Mouse (Mus musculus): Measurements from ENCODE around the gene Slc22a4. TPM values are rescaled to one million over a fixed set of nuclear protein-coding genes. Genes with fewer than 3 reads are reported as not detected.
"Not testable (repeated sequence)": the region's sequence is repeated elsewhere in the genome, so short reads cannot be mapped to it uniquely, and the experiment has no call there.

The Slc22a4 gene
- polyA plus RNA-seq, 1 experiment, result 2.0 TPM

DNA sequence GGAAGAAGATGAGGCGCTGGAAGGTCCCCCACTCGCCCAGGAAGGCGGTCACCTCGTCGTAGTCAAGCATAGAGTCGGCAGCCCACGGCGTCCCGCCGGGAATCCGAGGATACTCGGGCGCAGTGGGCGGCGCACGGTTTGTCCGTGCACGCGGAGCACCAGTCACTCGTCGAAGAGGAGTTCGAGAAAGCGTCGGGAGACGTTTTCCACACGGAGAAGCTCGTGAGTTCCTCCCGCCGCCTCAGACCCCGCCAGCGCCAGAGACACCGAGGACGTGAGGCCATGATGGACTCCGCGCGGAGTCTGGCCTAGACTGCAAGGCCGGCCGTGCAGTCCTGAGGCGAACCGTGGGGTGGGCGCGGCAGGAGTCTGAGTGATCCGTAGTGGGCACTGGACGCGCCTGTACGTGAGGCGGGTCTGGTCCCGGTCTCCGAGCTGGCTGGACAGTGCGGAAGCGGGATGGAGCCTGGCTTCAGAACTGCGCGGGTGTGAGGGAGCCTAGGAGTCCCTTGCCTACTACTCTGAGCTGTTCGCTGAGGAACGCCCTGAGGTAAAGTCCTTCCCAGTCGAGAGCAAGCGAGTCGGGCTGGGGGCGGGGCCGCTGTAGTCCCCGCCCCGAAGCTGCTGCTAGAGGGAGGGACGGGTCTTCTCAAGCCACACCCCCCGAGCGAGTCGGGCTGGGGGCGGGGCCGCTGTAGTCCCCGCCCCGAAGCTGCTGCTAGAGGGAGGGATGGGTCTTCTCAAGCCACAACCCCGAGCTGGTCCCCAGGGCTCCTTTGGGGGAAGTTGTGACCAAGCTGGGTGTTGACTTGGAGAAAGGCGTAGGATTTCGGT, 47.9 kb downstream of the Slc22a4 start, which contains the start of gene Slc22a21:
Gene Slc22a21 (minus strand): TSS at position 545 of the 834 bp plus-strand sequence.
- Histone ChIP-seq H3K4me3 (peak within 1 kb of the TSS; percentile 78), H3ac (ENCODE audit: control insufficient read depth, insufficient read length) (peak within 1 kb of the TSS; percentile 14), H3K79me2 (ENCODE audit: control insufficient read depth, insufficient read depth) (no peaks in the 10 kb centered on the region), H3K36me3 (ENCODE audit: control insufficient read depth, insufficient read depth) (no peaks in the 10 kb centered on the region), H3K4me2 (ENCODE audit: low read depth) (peak within 1 kb of the TSS; percentile 92), H3K27me3 (ENCODE audit: control insufficient read depth, insufficient read depth, insufficient read length) (no peaks in the 10 kb centered on the region)
- TF ChIP-seq E2F4 (IDR thresholded peaks at IDR 0.05; ENCODE audit: insufficient read depth), result no peak
- peak; percentile 88 for TF ChIP-seq POLR2A (IDR thresholded peaks at IDR 0.05; ENCODE audit: insufficient read length, low read depth)
- peak; percentile 81 for TF ChIP-seq POLR2AphosphoS2 (IDR thresholded peaks at IDR 0.05; ENCODE audit: insufficient read length, low read depth)

DNA sequence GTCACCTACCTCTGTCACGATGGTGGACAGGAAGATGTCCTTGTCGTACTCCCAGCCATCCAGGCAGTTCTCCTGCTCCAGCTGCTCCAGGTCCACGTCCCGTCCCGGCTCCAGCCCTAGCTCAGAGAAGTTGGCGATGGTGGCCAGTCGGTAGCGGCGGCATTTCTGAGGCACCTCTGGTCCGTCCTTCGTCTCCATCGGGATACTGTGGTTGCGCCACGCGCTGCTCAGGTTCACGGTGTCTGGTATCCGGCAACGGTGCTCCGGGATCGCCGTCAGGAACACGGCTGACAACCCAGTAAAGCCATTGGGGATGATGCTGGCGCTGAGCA, 48.5 kb downstream of the Slc22a4 start:
- Histone ChIP-seq H3ac (ENCODE audit: control insufficient read depth, insufficient read length) (peak overlapping the region; percentile 14), H3K4me3 (peak overlapping the region; percentile 78), H3K4me2 (ENCODE audit: low read depth) (peak overlapping the region; percentile 92)
- not testable (repeated sequence) for H3K27me3 ChIP-seq (ENCODE audit: control insufficient read depth, insufficient read depth, insufficient read length); H3K79me2 ChIP-seq (ENCODE audit: control insufficient read depth, insufficient read depth); H3K36me3 ChIP-seq (ENCODE audit: control insufficient read depth, insufficient read depth)

DNA sequence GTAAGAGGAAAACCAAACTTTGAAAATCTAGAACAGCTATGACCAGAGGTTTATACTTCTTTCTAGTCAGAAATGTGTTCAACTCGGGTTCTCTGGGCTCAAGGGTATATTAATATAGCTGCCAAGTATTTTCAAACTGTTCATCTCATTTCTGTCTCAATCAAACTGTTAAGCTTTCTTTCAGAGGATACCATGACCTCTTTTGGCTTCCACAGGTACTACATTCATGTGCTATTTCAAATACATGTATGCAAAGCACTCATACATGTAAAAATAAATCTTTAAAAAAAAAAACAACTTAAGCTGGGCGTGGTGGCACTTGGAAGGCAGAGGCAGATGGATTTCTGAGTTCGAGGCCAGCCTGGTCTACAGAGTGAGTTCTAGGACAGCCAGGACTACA, 50.2 kb downstream of the Slc22a4 start:
- Histone ChIP-seq H3K4me3 (no peak overlapping the region), H3ac (ENCODE audit: control insufficient read depth, insufficient read length) (no peak overlapping the region), H3K27me3 (ENCODE audit: control insufficient read depth, insufficient read depth, insufficient read length) (no peaks in the 10 kb centered on the region), H3K4me2 (ENCODE audit: low read depth) (no peak overlapping the region), H3K79me2 (ENCODE audit: control insufficient read depth, insufficient read depth) (no peaks in the 10 kb centered on the region), H3K36me3 (ENCODE audit: control insufficient read depth, insufficient read depth) (no peaks in the 10 kb centered on the region)
- TF ChIP-seq E2F4 (IDR thresholded peaks at IDR 0.05; ENCODE audit: insufficient read depth), result no peak
- no peak for TF ChIP-seq MYOG (IDR thresholded peaks at IDR 0.05; ENCODE audit: control insufficient read depth in 1 of 3, insufficient read depth in 1 of 3, insufficient read length in 2 of 3, low read depth in 2 of 3)
- no peak for TF ChIP-seq POLR2AphosphoS2 (IDR thresholded peaks at IDR 0.05; ENCODE audit: insufficient read length, low read depth)
- TF ChIP-seq MAX (IDR thresholded peaks at IDR 0.05; ENCODE audit: low read depth), result no peak
- no peak for TF ChIP-seq TCF3 (IDR thresholded peaks at IDR 0.05; ENCODE audit: insufficient read length, low read depth)
- TF ChIP-seq USF1 (IDR thresholded peaks at IDR 0.05; ENCODE audit: low read depth), result no peak
- TF ChIP-seq MYOD1 (IDR thresholded peaks at IDR 0.05; ENCODE audit: control insufficient read depth in 1 of 3, insufficient read length in 2 of 3, low read depth in 2 of 3), result no peak
- no peak for TF ChIP-seq SRF (IDR thresholded peaks at IDR 0.05; ENCODE audit: control insufficient read depth, insufficient read length, low read depth)
- TF ChIP-seq CEBPB (IDR thresholded peaks at IDR 0.05; ENCODE audit: insufficient read depth, poor library complexity, severe bottlenecking), result no peak
- TF ChIP-seq REST (IDR thresholded peaks at IDR 0.05; ENCODE audit: insufficient read depth, insufficient read length), result no peak

DNA sequence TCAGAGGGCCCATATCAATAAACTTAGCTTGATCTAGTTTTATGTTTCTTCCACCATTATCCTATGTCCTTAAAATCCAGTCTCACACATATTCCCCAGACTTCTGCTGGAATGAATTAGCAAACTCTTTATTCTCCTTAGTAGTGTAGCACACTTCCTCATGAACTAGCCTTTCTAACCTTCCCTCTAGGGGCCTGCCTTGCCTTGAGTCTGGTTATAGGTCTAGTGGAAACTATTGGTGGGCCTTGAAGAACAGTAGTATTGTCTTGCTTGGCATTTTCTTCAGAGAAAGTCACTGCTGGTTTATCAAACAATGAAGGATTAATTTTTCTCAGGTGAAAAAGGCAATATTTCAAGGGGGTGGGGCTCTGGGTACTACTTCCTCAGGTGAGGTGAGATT, 52.3 kb downstream of the Slc22a4 start:
- Histone ChIP-seq H3K36me3 (ENCODE audit: control insufficient read depth, insufficient read depth) (no peaks in the 10 kb centered on the region), H3K4me2 (ENCODE audit: low read depth) (no peak overlapping the region), H3K4me3 (no peak overlapping the region), H3ac (ENCODE audit: control insufficient read depth, insufficient read length) (no peak overlapping the region), H3K27me3 (ENCODE audit: control insufficient read depth, insufficient read depth, insufficient read length) (no peaks in the 10 kb centered on the region), H3K79me2 (ENCODE audit: control insufficient read depth, insufficient read depth) (no peaks in the 10 kb centered on the region)
- TF ChIP-seq TCF12 (IDR thresholded peaks at IDR 0.05; ENCODE audit: insufficient read depth, poor library complexity, severe bottlenecking) (no peak), MYOG (IDR thresholded peaks at IDR 0.05; ENCODE audit: control insufficient read depth in 1 of 3, insufficient read depth in 1 of 3, insufficient read length in 2 of 3, low read depth in 2 of 3) (no peak), E2F4 (IDR thresholded peaks at IDR 0.05; ENCODE audit: insufficient read depth) (no peak), USF1 (IDR thresholded peaks at IDR 0.05; ENCODE audit: low read depth) (no peak), POLR2AphosphoS2 (IDR thresholded peaks at IDR 0.05; ENCODE audit: insufficient read length, low read depth) (no peak), MAX (IDR thresholded peaks at IDR 0.05; ENCODE audit: low read depth) (no peak), REST (IDR thresholded peaks at IDR 0.05; ENCODE audit: insufficient read depth, insufficient read length) (no peak), TCF3 (IDR thresholded peaks at IDR 0.05; ENCODE audit: insufficient read length, low read depth) (no peak), POLR2A (IDR thresholded peaks at IDR 0.05; ENCODE audit: insufficient read length, low read depth) (no peak), CEBPB (IDR thresholded peaks at IDR 0.05; ENCODE audit: insufficient read depth, poor library complexity, severe bottlenecking) (no peak), SRF (IDR thresholded peaks at IDR 0.05; ENCODE audit: control insufficient read depth, insufficient read length, low read depth) (no peak), MYOD1 (IDR thresholded peaks at IDR 0.05; ENCODE audit: control insufficient read depth in 1 of 3, insufficient read length in 2 of 3, low read depth in 2 of 3) (no peak)

DNA sequence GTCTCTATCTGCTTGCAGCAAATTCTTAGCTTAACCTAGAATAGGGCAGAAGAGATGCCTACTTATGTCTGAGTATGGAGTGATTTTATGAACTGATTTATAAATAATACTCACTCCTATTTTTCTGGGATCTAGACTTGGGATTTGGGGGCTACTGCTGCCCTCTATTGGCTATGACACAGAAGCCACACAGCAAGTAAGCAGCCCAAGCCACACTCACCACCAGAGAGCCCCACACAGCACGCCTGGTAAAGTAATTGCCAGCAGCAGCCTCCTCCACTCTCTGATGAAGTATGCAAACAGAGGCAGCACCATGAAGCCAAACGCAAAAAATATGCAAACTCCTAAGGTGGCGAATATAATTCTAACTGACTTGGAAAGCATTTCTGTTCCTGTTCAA, 68.9 kb downstream of the Slc22a4 start:
- Histone ChIP-seq H3K27me3 (ENCODE audit: control insufficient read depth, insufficient read depth, insufficient read length) (no peaks in the 10 kb centered on the region), H3K4me2 (ENCODE audit: low read depth) (no peak overlapping the region), H3K36me3 (ENCODE audit: control insufficient read depth, insufficient read depth) (no peaks in the 10 kb centered on the region), H3K4me3 (no peak overlapping the region), H3ac (ENCODE audit: control insufficient read depth, insufficient read length) (no peak overlapping the region), H3K79me2 (ENCODE audit: control insufficient read depth, insufficient read depth) (no peaks in the 10 kb centered on the region)
- TF ChIP-seq MAX (IDR thresholded peaks at IDR 0.05; ENCODE audit: low read depth) (no peak), REST (IDR thresholded peaks at IDR 0.05; ENCODE audit: insufficient read depth, insufficient read length) (no peak), USF1 (IDR thresholded peaks at IDR 0.05; ENCODE audit: low read depth) (no peak), POLR2A (IDR thresholded peaks at IDR 0.05; ENCODE audit: insufficient read length, low read depth) (no peak), CEBPB (IDR thresholded peaks at IDR 0.05; ENCODE audit: insufficient read depth, poor library complexity, severe bottlenecking) (no peak), SRF (IDR thresholded peaks at IDR 0.05; ENCODE audit: control insufficient read depth, insufficient read length, low read depth) (no peak), MYOD1 (IDR thresholded peaks at IDR 0.05; ENCODE audit: control insufficient read depth in 1 of 3, insufficient read length in 2 of 3, low read depth in 2 of 3) (no peak), TCF3 (IDR thresholded peaks at IDR 0.05; ENCODE audit: insufficient read length, low read depth) (no peak), POLR2AphosphoS2 (IDR thresholded peaks at IDR 0.05; ENCODE audit: insufficient read length, low read depth) (no peak), E2F4 (IDR thresholded peaks at IDR 0.05; ENCODE audit: insufficient read depth) (no peak), TCF12 (IDR thresholded peaks at IDR 0.05; ENCODE audit: insufficient read depth, poor library complexity, severe bottlenecking) (no peak), MYOG (IDR thresholded peaks at IDR 0.05; ENCODE audit: control insufficient read depth in 1 of 3, insufficient read depth in 1 of 3, insufficient read length in 2 of 3, low read depth in 2 of 3) (no peak)

DNA sequence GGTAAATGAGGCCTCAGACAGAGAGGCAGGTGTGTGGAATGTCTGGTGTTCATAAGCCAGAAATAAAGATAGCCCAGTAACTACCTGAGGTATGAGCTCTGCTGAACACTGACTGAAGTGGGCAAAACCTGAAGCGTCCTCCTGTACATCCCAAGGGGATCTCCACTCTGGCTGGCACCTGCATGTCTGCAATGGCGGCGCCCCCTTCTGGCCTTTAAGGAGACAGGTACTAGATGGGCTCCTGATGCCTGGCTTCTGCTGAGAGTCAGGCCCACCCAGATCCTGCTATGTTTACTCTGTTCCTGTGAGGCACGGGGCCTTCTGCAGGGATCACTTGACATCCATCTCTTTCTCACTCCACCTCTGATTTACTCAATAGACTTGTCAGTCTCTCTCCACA, 69.7 kb downstream of the Slc22a4 start:
- H3K4me3 ChIP-seq; H3K36me3 ChIP-seq (ENCODE audit: control insufficient read depth, insufficient read depth); H3ac ChIP-seq (ENCODE audit: control insufficient read depth, insufficient read length); H3K4me2 ChIP-seq (ENCODE audit: low read depth); H3K79me2 ChIP-seq (ENCODE audit: control insufficient read depth, insufficient read depth); H3K27me3 ChIP-seq (ENCODE audit: control insufficient read depth, insufficient read depth, insufficient read length): not testable (repeated sequence)

All from myocyte (in vitro differentiated cells).